Mouse (Mus musculus) kidney, adult 18-20 months (tissue): ENCODE results near the gene Abi3bp.
A peak's percentile ranks its signal among the peaks of the same experiment; 100 is the strongest.

Experiments
- DNase-seq: peaks from one replicate; pipeline ENCODE4 v3.0.0; 2021

The Abi3bp gene

GRCm38 (mm10) chr16:56690715-56691114, 213.0 kb downstream of the Abi3bp start:
- DNase-seq, result no peak

DNA sequence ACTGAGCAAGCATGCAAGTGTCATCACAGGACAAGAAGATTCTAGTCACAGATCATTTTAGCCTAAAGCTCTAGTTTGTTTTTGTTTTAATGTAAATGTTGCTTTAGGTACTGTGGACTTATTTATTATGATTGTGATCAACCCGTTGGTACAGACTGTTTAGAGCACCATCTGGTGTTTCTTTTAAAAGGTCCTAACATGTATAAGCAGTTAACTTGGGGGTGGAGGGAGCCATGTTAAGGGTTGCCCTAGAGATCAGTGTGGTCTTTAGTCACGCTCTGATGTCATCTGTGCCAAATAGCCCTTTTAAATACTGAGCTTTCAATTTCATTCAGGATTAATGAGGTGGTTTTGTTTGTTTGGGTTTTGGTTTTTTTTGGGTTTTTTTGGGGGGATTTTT, 218.8 kb downstream of the Abi3bp start:
- no peak for DNase-seq

GRCm38 (mm10) chr16:56700898-56701297, 223.2 kb downstream of the Abi3bp start:
- DNase-seq, result no peak

DNA sequence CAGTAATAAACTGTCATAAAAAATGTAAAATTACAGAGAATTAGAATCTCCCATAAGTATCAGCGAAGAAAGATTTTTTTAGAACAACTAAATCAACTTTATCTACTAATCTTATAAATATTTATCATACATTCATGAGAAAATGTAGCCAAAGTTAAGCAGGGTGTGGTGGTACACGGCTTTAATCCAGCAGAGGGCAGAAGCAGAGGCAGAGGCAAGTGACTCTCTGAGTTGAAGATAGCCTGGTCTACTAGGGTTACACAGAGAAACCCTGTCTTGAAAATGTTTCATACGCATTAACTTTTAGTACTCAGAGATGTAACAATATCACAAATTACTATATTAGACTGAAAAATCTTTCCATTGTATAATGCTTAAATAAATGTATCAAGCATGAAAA, 228.1 kb downstream of the Abi3bp start:
- no peak for DNase-seq

- DNase-seq, result no peak
Measured at GRCm38 (mm10) chr16:56710071-56710470, 232.4 kb downstream of the Abi3bp start.

DNA sequence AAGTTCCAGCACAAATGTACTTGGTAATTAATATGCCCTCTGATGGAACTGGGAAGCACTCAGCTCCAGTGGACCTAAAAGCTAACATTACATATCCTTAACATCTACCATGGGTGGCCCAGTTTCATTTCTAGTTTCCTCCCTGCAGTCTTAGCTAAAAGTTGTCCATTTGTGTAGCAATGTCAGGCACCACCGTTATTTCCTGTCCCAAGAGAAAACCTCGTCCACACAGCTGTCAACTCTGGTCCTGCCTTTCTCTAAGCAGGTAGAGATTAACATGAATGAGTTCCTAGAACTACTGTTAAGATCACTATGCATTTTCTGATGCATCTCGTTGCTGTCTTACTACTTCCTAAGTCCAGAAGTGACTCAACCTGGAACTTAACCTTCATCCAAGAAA, 237.9 kb downstream of the Abi3bp start:
- DNase-seq, result no peak

- peak; percentile 49 for DNase-seq
Measured at GRCm38 (mm10) chr16:56716557-56717179, 239.0 kb downstream of the Abi3bp start.

DNA sequence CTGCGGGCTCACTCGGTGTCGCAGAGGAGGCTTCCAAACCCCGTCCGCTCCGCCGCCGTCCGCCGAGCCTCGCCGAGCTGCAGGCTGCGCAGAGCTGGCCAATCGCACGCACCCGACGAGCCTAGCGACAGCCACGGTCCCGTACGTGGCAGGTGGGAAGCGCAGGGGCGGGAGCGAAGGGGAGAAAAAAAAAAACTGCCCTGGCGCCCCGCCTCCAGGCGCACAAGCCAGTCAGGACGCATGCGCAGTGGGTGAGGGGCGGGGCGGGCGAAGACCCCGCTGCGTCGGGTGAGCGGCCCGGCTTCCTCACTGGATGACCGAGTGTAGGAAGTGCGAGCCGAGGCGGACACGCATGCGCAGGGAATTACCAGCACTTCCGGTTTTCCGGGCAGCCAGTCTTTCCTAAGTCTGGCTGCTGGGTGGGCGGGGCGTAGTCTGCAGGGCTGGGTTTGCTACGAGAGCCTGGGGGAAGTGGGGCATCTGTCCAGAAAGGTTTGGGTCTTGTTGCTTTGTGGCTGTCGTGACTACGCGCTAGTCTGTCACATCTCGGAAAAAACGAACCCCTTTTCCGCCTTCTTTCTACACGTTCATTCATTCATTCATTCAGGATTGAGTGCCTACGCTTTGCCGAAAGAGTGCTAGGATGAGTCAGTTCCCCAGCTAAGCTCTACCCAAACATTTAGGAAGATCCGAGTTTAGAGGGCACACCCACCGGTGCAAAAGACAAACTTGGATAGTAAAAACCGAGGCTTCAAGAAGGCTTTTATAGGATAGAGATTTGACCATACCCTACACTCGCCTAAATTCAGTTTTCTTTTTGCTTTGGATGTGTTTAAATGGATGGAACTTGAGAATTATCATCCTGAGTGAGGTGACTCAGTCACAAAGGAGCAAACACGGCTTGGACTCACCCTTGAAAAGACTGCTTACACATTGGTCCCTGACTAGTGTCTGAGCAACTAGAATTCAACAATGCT, 239.8 kb downstream of the Abi3bp start, which contains the start of gene Tfg:
Gene Tfg (minus strand): TSS at position 227 of the 977 bp plus-strand sequence.
- DNase-seq, result peak; percentile 98

DNA sequence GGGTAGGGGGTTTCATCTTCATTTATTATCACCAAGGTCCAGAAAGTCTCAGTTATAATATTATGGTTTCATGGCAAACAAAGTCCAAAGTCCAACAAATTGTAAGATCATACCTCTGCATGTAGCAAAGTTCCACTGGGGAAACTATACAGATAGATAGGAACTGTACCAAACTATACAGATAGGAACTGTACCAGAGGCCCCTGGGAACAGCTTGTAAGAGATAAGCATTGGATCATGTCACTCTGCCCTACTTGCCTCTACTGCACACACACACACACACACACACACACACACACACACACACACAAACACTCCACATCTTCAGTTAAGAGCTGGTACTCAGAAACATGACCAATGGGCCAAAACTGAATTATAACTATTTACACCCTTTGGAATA, 241.4 kb downstream of the Abi3bp start:
- no peak for DNase-seq

DNA sequence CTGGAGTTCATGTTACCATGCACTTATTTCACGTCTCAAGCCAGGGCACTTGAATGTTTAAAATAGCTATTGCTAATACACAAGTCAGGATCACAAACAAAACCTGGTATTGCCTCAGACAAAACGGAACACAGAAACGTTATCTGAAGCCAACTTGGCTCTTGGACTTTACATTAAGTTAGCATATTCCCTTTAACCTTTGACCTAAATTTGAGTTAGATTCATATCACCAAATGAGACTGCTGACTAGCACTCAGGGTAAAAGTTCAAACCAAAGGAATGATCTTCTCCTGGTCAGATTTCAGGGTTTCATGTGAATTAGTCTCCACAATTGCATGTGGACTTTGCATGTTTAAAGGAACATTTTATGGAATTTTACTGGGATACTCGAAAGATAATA, 244.7 kb downstream of the Abi3bp start:
- no peak for DNase-seq

DNA sequence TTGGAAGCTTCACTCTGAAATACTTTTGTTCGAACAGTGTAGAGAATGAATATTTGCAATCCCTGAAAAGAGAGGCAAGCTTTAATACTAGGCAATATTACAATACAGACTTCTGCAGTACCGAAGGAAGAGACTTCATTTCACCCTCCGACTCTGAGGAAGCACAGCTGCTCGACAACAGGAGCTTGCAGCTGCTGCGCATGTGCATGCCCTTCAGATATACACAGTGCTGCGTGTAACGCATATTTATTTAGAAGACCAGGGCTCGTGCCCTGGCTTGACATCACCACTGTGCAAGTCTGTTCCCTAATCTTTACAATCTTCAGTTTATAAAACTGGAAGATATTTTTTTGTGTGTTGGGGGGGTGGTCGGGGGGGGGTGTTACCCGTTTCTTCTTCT, 247.2 kb downstream of the Abi3bp start:
- no peak for DNase-seq

DNA sequence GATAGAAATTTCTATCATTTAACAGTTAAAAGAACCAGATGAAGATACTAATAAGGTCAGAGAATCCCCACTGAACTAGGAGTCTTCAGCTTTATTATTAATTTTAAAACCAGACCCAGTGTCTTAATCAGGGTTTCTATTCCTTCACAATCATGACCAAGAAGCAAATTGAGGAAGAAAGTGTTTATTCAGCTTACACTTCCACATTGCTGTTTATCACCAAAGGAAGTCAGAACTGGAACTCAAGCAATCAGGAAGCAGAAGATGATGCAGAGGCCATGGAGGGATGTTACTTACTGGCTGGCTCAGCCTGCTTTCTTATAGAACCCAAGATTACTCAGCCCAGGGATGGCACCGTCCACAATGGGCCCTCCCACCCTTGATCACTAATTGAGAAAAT, 251.4 kb downstream of the Abi3bp start:
- DNase-seq, result no peak
